Mouse (Mus musculus): ENCODE data around the gene BC035044. TPM values are rescaled to one million over a fixed set of nuclear protein-coding genes. Genes with fewer than 3 reads are reported as not detected.
A peak's percentile ranks its signal among the peaks of the same experiment; 100 is the strongest.
"Not testable (repeated sequence)": the region's sequence is repeated elsewhere in the genome, so short reads cannot be mapped to it uniquely, and the experiment has no call there.

Gene BC035044
- polyA plus RNA-seq, 1 experiment from 2014 or later, result 0.56 TPM

DNA sequence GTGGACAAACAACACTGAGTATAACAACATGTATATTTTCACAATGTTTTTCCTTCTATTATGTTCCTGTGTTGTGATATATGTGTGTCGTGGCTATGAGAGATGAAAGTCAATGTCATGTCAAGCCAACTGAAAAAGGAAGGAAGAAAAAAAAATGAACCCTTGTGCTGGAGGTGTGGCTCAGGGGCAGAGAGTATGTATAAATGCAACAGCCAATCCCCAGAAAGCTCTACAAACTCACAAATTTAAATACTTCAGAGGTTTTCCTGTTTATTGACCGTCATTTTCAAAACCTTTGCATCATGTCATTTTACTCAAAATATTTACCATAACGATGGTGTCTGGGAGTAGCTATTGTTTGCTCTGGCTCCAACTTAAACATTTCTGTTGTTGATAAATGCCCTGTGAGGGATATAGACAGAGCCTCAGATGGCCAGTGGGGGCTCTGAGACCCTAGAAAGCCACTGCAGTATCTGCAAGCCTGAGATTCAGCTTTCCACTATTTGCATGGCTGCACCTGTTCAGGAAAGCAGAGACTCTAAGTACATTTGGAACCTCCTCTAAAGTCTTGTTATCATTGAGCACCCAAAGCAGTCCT is 4.6 kb upstream of the BC035044 start:
- no peak overlapping the region for H3K4me3 ChIP-seq (ENCODE audit: low read depth, low read length)
- DNase-seq (ENCODE audit: low spot score) (no peak), ATAC-seq (ENCODE audit: low read depth) (no peak)
- no peaks in the 10 kb centered on the region for H3K4me1 ChIP-seq (ENCODE audit: control insufficient read depth, insufficient read depth, low read length)
- no peaks in the 10 kb centered on the region for H3K9me3 ChIP-seq (ENCODE audit: control insufficient read depth, low read length)
- no peaks in the 10 kb centered on the region for H3K36me3 ChIP-seq (ENCODE audit: control insufficient read depth, insufficient read depth, low read length)
- H3K9ac ChIP-seq (ENCODE audit: low read depth, low read length), result no peak overlapping the region
- H3K27ac ChIP-seq (replicated peaks; ENCODE audit: low read depth, low read length), result no peak overlapping the region
- WGBS, result 76% methylated on average over 3 of the region's 3 CpGs
- no peak overlapping the region for H3K4me2 ChIP-seq (ENCODE audit: low read depth, low read length)
- no peaks in the 10 kb centered on the region for H3K27me3 ChIP-seq (replicated peaks; ENCODE audit: control insufficient read depth, insufficient read depth, low read length)

DNA sequence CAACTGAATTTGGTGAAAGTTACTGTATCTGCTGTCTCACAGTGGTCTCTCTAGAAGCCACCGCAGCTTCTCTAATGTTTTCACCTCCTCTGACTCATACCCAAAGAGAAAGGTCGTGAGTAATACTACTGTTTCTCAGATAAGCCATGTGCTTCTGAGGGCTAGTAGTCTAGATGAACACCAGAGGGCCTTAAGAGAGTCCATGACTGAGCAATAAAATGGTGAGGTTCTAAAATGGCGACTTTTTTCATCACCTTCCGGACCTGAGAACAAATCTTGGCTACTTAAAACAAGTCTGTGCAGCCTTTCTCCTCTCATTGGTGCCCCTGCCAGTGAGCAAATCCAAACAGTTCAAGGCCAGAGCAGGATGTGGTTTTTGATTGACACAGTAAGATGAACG is 2.1 kb downstream of the BC035044 start:
- H3K36me3 ChIP-seq (ENCODE audit: control insufficient read depth, insufficient read depth, low read length), result no peaks in the 10 kb centered on the region
- no peaks in the 10 kb centered on the region for H3K27me3 ChIP-seq (replicated peaks; ENCODE audit: control insufficient read depth, insufficient read depth, low read length)
- no peaks in the 10 kb centered on the region for H3K4me1 ChIP-seq (ENCODE audit: control insufficient read depth, insufficient read depth, low read length)
- no peak overlapping the region for H3K4me2 ChIP-seq (ENCODE audit: low read depth, low read length)
- H3K9me3 ChIP-seq (ENCODE audit: control insufficient read depth, low read length), result no peaks in the 10 kb centered on the region
- ATAC-seq (ENCODE audit: low read depth) (no peak), DNase-seq (ENCODE audit: low spot score) (no peak)
- no peak overlapping the region for H3K9ac ChIP-seq (ENCODE audit: low read depth, low read length)
- WGBS, result 72% methylated on average over 5 of the region's 5 CpGs
- H3K27ac ChIP-seq (replicated peaks; ENCODE audit: low read depth, low read length), result no peak overlapping the region
- no peak overlapping the region for H3K4me3 ChIP-seq (ENCODE audit: low read depth, low read length)

DNA sequence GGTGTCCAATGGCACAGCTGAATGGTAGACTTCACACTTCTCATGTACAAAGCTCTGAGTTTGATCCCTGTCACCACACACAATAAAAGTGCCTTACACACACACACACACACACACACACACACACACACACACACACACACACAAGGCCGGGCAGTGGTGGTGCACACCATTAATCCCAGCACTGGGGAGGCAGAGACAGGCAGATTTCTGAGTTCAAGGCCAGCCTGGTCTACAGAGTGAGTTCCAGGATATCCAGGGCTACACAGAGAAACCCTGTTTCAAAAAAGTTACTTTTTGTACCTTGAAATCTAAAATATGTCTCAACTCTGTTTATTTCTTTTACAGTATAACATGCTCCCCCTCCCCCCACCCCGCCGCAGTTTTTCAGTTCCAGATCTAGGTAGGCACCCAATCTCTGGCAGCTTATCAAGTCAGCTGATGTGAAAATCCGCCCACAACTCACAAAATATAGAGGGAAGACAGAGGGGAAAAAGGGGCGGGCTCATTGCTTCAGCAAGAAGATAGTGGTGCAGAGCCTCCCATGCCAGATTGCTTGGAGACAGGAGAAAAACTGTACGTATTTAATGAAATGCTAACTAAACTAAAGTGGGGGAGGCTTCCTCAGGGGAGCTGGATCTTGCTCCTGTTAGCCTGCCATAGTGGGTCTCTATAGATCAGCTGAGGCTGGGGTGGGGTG is 3.7 kb downstream of the BC035044 start, which contains the start of gene Clec2i:
Gene Clec2i (plus strand): TSS at position 498 of the 700 bp plus-strand sequence.
- H3K36me3 ChIP-seq (ENCODE audit: control insufficient read depth, insufficient read depth, low read length); H3K9ac ChIP-seq (ENCODE audit: low read depth, low read length); H3K9me3 ChIP-seq (ENCODE audit: control insufficient read depth, low read length); H3K4me3 ChIP-seq (ENCODE audit: low read depth, low read length); H3K27me3 ChIP-seq (replicated peaks; ENCODE audit: control insufficient read depth, insufficient read depth, low read length); ATAC-seq (ENCODE audit: low read depth); DNase-seq (ENCODE audit: low spot score); H3K4me2 ChIP-seq (ENCODE audit: low read depth, low read length); H3K4me1 ChIP-seq (ENCODE audit: control insufficient read depth, insufficient read depth, low read length); H3K27ac ChIP-seq (replicated peaks; ENCODE audit: low read depth, low read length): not testable (repeated sequence)
- WGBS, result 83% methylated on average over 6 of the region's 6 CpGs

DNA sequence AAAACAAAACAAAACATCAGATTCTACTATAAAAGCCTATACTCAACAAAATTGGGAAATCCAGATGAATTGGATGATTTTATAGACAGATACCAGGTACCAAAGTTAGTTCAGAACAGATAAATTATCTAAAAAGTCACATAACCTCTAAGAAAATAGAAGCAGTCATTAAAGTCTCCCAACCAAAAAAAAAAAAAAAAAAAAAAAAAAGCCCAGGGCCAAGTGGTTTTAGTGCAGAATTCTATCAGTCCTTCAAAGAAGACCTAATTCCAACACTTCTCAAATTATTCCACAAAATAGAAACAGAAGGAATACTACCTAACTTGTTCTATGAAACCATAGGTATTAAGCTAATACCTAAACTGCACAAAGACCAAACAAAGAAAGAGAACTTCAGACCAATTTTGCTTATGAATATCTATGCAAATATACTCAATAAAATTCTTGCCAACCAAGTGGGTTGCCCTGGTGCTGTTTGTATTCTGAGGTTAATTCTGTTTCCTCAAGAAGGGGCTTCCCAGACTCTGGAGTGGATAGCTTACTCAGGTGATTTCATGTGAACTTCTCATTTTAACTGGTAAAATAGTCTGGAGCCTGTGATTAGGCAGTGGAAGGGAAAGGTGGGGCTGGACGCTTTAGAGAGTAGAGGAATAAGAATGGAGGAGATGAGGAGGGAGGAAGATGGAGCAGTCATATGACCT is 18.9 kb downstream of the BC035044 start:
- no peak for ATAC-seq (ENCODE audit: low read depth)
- no peak overlapping the region for H3K27ac ChIP-seq (replicated peaks; ENCODE audit: low read depth, low read length)
- no peaks in the 10 kb centered on the region for H3K27me3 ChIP-seq (replicated peaks; ENCODE audit: control insufficient read depth, insufficient read depth, low read length)
- 88% methylated on average over 1 of the region's 1 CpGs for WGBS
- no peak overlapping the region for H3K4me3 ChIP-seq (ENCODE audit: low read depth, low read length)
- H3K9ac ChIP-seq (ENCODE audit: low read depth, low read length), result no peak overlapping the region
- no peaks in the 10 kb centered on the region for H3K4me1 ChIP-seq (ENCODE audit: control insufficient read depth, insufficient read depth, low read length)
- no peak for DNase-seq (ENCODE audit: low spot score)
- no peak overlapping the region for H3K4me2 ChIP-seq (ENCODE audit: low read depth, low read length)
- H3K9me3 ChIP-seq (ENCODE audit: control insufficient read depth, low read length), result no peaks in the 10 kb centered on the region
- H3K36me3 ChIP-seq (ENCODE audit: control insufficient read depth, insufficient read depth, low read length), result no peaks in the 10 kb centered on the region

DNA sequence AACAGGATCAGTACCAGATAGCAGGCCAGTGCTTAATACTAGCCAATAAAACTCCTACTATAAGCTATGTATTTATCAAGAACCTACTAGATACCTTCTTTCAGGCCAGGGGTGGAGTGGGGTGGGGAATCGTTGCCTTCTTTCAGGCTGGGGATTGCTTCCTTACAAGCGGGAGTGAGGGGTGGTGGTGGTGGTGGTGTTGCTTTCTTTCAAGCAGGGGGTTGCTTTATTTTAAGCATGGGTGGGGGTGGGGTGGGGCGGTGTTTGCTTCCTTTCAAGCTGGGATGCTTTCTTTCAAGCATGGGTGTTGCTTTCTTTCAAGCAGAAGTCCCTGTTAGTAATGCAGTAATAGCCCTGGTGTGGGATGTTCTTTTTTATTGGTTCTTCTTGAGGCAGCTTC is 22.1 kb downstream of the BC035044 start:
- no peaks in the 10 kb centered on the region for H3K9me3 ChIP-seq (ENCODE audit: control insufficient read depth, low read length)
- no peak overlapping the region for H3K4me2 ChIP-seq (ENCODE audit: low read depth, low read length)
- H3K4me3 ChIP-seq (ENCODE audit: low read depth, low read length), result no peak overlapping the region
- no peaks in the 10 kb centered on the region for H3K36me3 ChIP-seq (ENCODE audit: control insufficient read depth, insufficient read depth, low read length)
- 31% methylated on average over 3 of the region's 3 CpGs for WGBS
- no peak overlapping the region for H3K9ac ChIP-seq (ENCODE audit: low read depth, low read length)
- H3K4me1 ChIP-seq (ENCODE audit: control insufficient read depth, insufficient read depth, low read length), result no peaks in the 10 kb centered on the region
- H3K27ac ChIP-seq (replicated peaks; ENCODE audit: low read depth, low read length), result no peak overlapping the region
- ATAC-seq (ENCODE audit: low read depth) (no peak), DNase-seq (ENCODE audit: low spot score) (no peak)
- H3K27me3 ChIP-seq (replicated peaks; ENCODE audit: control insufficient read depth, insufficient read depth, low read length), result no peaks in the 10 kb centered on the region

DNA sequence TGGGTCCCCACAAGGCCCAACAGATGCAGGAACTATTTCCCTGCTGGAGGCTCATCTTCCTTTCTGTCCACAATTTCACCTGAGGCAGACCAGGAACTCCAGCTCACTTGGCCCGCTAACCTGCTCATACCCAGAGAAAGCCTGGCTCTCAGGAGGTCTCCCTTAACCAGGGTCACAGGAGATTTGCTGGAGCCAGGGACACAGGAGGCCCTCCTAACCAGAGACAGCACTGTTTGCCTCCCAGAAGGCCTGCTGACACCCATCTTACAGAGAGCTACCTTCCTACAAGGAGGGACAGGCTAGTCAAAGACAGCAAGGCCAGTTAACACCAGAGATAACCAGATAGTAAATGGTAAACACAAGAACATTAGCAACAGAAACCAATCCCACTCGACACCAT is 33.0 kb downstream of the BC035044 start:
- 93% methylated on average over 2 of the region's 2 CpGs for WGBS
- Histone ChIP-seq H3K27ac (replicated peaks; ENCODE audit: low read depth, low read length) (no peak overlapping the region), H3K4me2 (ENCODE audit: low read depth, low read length) (no peak overlapping the region), H3K27me3 (replicated peaks; ENCODE audit: control insufficient read depth, insufficient read depth, low read length) (no peaks in the 10 kb centered on the region), H3K36me3 (ENCODE audit: control insufficient read depth, insufficient read depth, low read length) (no peaks in the 10 kb centered on the region), H3K4me1 (ENCODE audit: control insufficient read depth, insufficient read depth, low read length) (no peaks in the 10 kb centered on the region; the same call in 1 of the 2 replicates), H3K9ac (ENCODE audit: low read depth, low read length) (no peak overlapping the region), H3K9me3 (ENCODE audit: control insufficient read depth, low read length) (no peaks in the 10 kb centered on the region), H3K4me3 (ENCODE audit: low read depth, low read length) (no peak overlapping the region)
- DNase-seq (ENCODE audit: low spot score), result no peak
- ATAC-seq (ENCODE audit: low read depth), result no peak

DNA sequence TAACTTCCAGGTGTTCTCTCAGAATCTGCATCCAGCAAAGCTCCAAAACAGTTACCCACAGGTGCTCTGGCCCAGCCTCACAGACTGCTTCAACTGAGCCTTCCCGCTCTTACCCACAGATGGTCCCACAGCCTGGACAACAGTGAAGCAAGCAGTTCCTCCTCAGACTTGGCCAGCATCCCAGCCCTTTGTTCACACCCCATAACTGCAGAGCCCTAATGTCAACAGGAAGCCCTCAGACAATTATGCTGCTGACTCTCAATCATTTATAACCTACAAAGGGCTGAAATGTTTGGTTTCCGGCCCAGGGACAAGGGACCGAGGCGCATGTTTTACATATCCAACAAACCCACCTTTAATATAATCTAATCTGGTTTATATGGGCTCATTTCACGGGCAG is 34.7 kb downstream of the BC035044 start:
- Histone ChIP-seq H3K27me3 (replicated peaks; ENCODE audit: control insufficient read depth, insufficient read depth, low read length) (no peaks in the 10 kb centered on the region), H3K4me3 (ENCODE audit: low read depth, low read length) (no peak overlapping the region), H3K36me3 (ENCODE audit: control insufficient read depth, insufficient read depth, low read length) (no peaks in the 10 kb centered on the region), H3K4me1 (ENCODE audit: control insufficient read depth, insufficient read depth, low read length) (no peaks in the 10 kb centered on the region; the same call in 1 of the 2 replicates), H3K4me2 (ENCODE audit: low read depth, low read length) (no peak overlapping the region), H3K9ac (ENCODE audit: low read depth, low read length) (no peak overlapping the region), H3K9me3 (ENCODE audit: control insufficient read depth, low read length) (no peaks in the 10 kb centered on the region), H3K27ac (replicated peaks; ENCODE audit: low read depth, low read length) (no peak overlapping the region)
- 65% methylated on average over 5 of the region's 5 CpGs for WGBS
- ATAC-seq (ENCODE audit: low read depth) (peak; percentile 67), DNase-seq (ENCODE audit: low spot score) (peak; percentile 82)

GRCm38 (mm10) chr6:128855477-128855876 is 35.4 kb downstream of the BC035044 start:
- DNase-seq (ENCODE audit: low spot score) (no peak), ATAC-seq (ENCODE audit: low read depth) (no peak)
- H3K27me3 ChIP-seq (replicated peaks; ENCODE audit: control insufficient read depth, insufficient read depth, low read length), result no peaks in the 10 kb centered on the region
- no peak overlapping the region for H3K9ac ChIP-seq (ENCODE audit: low read depth, low read length)
- 62% methylated on average over 1 of the region's 1 CpGs for WGBS
- no peaks in the 10 kb centered on the region for H3K9me3 ChIP-seq (ENCODE audit: control insufficient read depth, low read length)
- H3K4me2 ChIP-seq (ENCODE audit: low read depth, low read length), result no peak overlapping the region
- H3K4me1 ChIP-seq (ENCODE audit: control insufficient read depth, insufficient read depth, low read length), result no peaks in the 10 kb centered on the region; the same call in 1 of the 2 replicates
- no peaks in the 10 kb centered on the region for H3K36me3 ChIP-seq (ENCODE audit: control insufficient read depth, insufficient read depth, low read length)
- no peak overlapping the region for H3K27ac ChIP-seq (replicated peaks; ENCODE audit: low read depth, low read length)
- H3K4me3 ChIP-seq (ENCODE audit: low read depth, low read length), result no peak overlapping the region
